Mouse (Mus musculus) left cerebral cortex, postnatal 10 days (tissue): ENCODE measurements around the gene Gpatch3. TPM values are rescaled to one million over a fixed set of nuclear protein-coding genes. Genes with fewer than 3 reads are reported as not detected.
A peak's percentile ranks its signal among the peaks of the same experiment; 100 is the strongest.

Experiments used
- DNase-seq, 2 experiments: peaks; one replicate each; pipeline ENCODE4 v3.0.0; 2021 to 2022; ENCODE audit warnings: low spot score in 2 of 2, mixed read lengths in 1 of 2; ENCODE audit errors: extremely low spot score in 1 of 2
- intact Hi-C: fragments of 180-260 bp; cut with DNase I; formaldehyde crosslinking; loops from one replicate; pipeline ENCODE4 v1.15.1; 2025
- microRNA-seq: library from miRNA; unstranded; fragments of <30 nt; microRNA quantifications from one replicate; pipeline ENCODE4 v1.2.0, GENCODE M21; 2022
- total RNA-seq, 2 experiments: library from RNA; stranded (reverse); gene quantifications; 2 replicates each; pipeline ENCODE4 v1.2.3; 2021

The Gpatch3 gene
- total RNA-seq, 2 experiments from 2014 or later: 6.7 TPM

- peak; percentile 66 to 90 for DNase-seq
- intact Hi-C loops: no loop called here
Observed at GRCm38 (mm10) chr4:133633332-133634042, 58.9 kb downstream of the Gpatch3 start.

Small RNA genes within 50 kb of the gene (microRNA-seq; reads per million reads assigned to microRNA genes)
- not detected for gene Gm23158

Other genes with a start within 250 kb of the Gpatch3 start
- 10 to 100 TPM; 48.7 to 49.0 TPM for gene Wdtc1, start 221.3 kb upstream of the Gpatch3 start, total RNA-seq
- gene Slc9a1, start 205.0 kb upstream of the Gpatch3 start, total RNA-seq: 10 to 100 TPM; 37.3 to 40.9 TPM
- not detected for gene Tent5b, start 94.6 kb upstream of the Gpatch3 start, total RNA-seq
- 100 to 1,000 TPM; 114 to 119 TPM for gene Trnp1, start 76.2 kb upstream of the Gpatch3 start, total RNA-seq
- under 1 TPM in 1 of 2 experiments, not detected in 1; 0.47 TPM for gene Kdf1, start 55.8 kb upstream of the Gpatch3 start, total RNA-seq
- gene Nudc, start 28.7 kb upstream of the Gpatch3 start, total RNA-seq: 100 to 1,000 TPM; 106 to 120 TPM
- gene Nr0b2, start 21.4 kb upstream of the Gpatch3 start, total RNA-seq: not detected
- gene Gpn2, start 9.6 kb downstream of the Gpatch3 start, total RNA-seq: 10 to 100 TPM; 10.3 to 11.2 TPM
- 1 to 10 TPM; 1.4 to 1.7 TPM for gene Sfn, start 27.4 kb downstream of the Gpatch3 start, total RNA-seq
- gene Zdhhc18, start 75.4 kb downstream of the Gpatch3 start, total RNA-seq: 10 to 100 TPM; 31.8 to 34.1 TPM
- 10 to 100 TPM in 1 of 2 experiments, 1 to 10 TPM in 1; 8.8 to 10.1 TPM for gene Pigv, start 97.9 kb downstream of the Gpatch3 start, total RNA-seq
- gene Arid1a, start 182.0 kb downstream of the Gpatch3 start, total RNA-seq: 10 to 100 TPM; 76.0 to 76.8 TPM